Mouse (Mus musculus) gastrocnemius, adult 2 months (tissue): Measurements from ENCODE around the gene Myf5. TPM values are rescaled to one million over a fixed set of nuclear protein-coding genes. Genes with fewer than 3 reads are reported as not detected.
A peak's percentile ranks its signal among the peaks of the same experiment; 100 is the strongest.

Source experiments
- DNase-seq: peaks from one replicate; pipeline ENCODE4 v3.0.0; 2022
- H3K27ac ChIP-seq: fragments of 200-600 bp; 2 replicates; pipeline ENCODE4 v1.8.1; 2022; ENCODE audit warnings: mild to moderate bottlenecking
- H3K4me3 ChIP-seq: fragments of 200-600 bp; 2 replicates; pipeline ENCODE4 v1.8.1; 2022; ENCODE audit warnings: mild to moderate bottlenecking, moderate library complexity
- CTCF ChIP-seq: fragments of 200-600 bp; IDR thresholded peaks from 2 replicates; pipeline ENCODE4 v1.8.1; 2022; ENCODE audit warnings: antibody characterized with exemption, mild to moderate bottlenecking, moderate library complexity
- intact Hi-C: fragments of 180-260 bp; cut with DNase I; formaldehyde crosslinking; loops from one replicate; pipeline ENCODE4 v1.15.1; 2025
- long read RNA-seq, 2 experiments: library from polyadenylated mRNA; stranded (forward); transcript quantifications; one replicate each; pipeline ENCODE4 v2.0.0; 2021
- total RNA-seq, 2 experiments: library from RNA; stranded (reverse); gene quantifications; 2 replicates each; pipeline ENCODE4 v1.2.3; 2021

Myf5 gene
- total RNA-seq: 1 to 10 TPM; 1.9 to 2.3 TPM
- long read RNA-seq, experiment 1: 0 reads
- long read RNA-seq, experiment 2, partial matches to known transcripts: 0 of 2 reads
- long read RNA-seq, experiment 2, other reads (novel, unspliced or antisense): 0 of 2 reads

GRCm38 (mm10) chr10:107485870-107486269 is at the start of gene Myf5:
TSS of gene Myf5 (minus strand) at chr10:107486134.
- no peak for TF ChIP-seq CTCF
- peak within 1 kb of the TSS; percentile 71 for H3K4me3 ChIP-seq
- intact Hi-C loops: no loop called here

DNA sequence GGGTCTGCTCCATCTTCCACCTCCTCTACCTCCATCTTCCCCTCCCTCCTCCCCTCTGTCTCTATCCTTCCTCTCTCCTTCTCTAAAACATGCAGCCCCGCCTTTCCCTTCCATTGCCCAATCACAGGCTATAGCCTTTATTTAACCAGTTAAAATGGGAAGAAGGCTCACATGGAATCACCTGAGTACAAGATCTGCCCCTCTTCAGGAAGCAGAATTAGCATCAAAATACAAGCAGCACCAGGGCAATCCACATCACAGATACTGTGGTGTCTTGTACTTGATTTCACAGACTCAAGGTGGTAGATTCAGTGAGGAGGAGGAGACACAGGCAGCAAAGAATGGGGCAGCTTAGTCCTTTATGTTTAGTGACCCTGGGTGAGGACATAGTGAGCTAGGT is 42.8 kb upstream of the Myf5 start:
- Histone ChIP-seq H3K4me3 (no peak overlapping the region), H3K27ac (no peak overlapping the region)
- no peak for DNase-seq
- no peak for TF ChIP-seq CTCF
- intact Hi-C loops: no loop called here

More at GRCm38 (mm10) chr10:107485870-107486269, at the start of gene Myf5:
- H3K27ac ChIP-seq: peak within 1 kb of the TSS; percentile 79
- peak; percentile 38 for DNase-seq

GRCm38 (mm10) chr10:107519216-107519615 is 33.3 kb upstream of the Myf5 start:
- TF ChIP-seq CTCF: no peak
- H3K4me3 ChIP-seq: no peak overlapping the region
- intact Hi-C loops: loop anchor here (5.0 kb wide), 1 partner anchor 43 kb away; no protein-coding TSS in a partner anchor
- H3K27ac ChIP-seq: peak overlapping the region; percentile 43; the same call in 1 of the 2 replicates
- DNase-seq: no peak

DNA sequence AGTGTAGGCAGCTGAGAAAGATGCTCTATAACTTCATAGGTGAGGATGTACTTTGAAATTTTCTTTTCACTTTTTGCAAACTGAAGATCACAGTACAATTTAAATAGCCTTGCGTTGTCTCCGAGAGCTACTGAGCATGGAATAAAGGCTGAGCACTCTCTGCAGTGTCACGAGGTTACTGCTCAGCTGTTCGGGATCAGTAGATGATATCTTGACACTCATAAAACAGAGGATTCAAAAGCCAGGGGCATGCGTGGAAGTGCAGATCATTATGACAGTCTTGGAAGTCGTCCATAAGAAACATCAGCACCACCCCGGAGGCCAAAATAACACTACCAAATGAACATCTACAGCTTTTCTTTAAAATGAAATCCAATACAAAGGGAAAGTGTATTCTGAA is 30.7 kb upstream of the Myf5 start:
- Histone ChIP-seq H3K4me3 (0 out of 2 replicates have a peak overlapping the region, but pooled peaks have one; percentile 19), H3K27ac (peak overlapping the region; percentile 60)
- DNase-seq: no peak
- TF ChIP-seq CTCF: no peak
- intact Hi-C loops: loop anchor here (5.0 kb wide), 1 partner anchor 46 kb away; no protein-coding TSS in a partner anchor

DNA sequence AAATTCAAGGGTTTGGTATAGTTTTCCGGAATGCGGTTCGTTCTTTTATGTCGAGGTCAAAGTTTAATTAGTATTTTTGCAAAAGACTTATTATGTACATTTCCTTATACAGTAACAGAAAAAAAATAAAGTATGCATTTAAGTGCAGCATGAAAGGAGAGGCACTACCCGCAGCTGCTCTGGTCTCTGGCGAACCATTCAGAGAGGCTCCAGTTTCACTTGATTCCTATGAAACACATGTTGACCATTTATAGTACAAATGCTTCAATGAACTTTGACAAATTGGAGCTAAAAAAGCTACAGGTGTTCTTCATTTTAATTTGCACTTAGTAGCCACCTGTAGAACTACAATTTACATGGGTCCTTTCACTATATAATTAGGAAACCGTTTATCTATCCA is 28.8 kb upstream of the Myf5 start:
- intact Hi-C loops: loop anchor here (5.0 kb wide), 1 partner anchor 48 kb away; no protein-coding TSS in a partner anchor

DNA sequence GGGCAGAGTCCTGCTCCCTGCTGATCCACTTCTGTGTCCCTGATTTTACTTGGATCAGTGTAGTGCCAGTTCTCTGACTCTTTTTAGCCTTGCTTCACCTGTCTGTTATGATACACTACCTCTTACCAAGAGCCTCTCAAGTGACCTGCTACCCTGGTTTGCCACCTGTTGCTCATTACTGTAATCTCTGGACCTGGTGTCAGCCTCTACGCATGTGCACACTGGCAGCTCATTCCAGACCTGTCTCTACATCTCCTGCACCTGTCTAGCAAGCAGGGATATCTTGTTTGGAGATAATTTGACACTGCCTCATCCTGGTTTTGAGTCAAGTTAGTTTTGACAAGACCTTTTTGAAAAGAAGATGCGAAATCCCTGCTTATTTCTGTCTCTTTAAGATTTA is 20.5 kb upstream of the Myf5 start:
- DNase-seq: peak; percentile 50

More for the DNA sequence above, 28.8 kb upstream of the Myf5 start:
- DNase-seq: no peak
- TF ChIP-seq CTCF: no peak
- Histone ChIP-seq H3K4me3 (peak overlapping the region; percentile 32), H3K27ac (peak overlapping the region; percentile 62)

DNA sequence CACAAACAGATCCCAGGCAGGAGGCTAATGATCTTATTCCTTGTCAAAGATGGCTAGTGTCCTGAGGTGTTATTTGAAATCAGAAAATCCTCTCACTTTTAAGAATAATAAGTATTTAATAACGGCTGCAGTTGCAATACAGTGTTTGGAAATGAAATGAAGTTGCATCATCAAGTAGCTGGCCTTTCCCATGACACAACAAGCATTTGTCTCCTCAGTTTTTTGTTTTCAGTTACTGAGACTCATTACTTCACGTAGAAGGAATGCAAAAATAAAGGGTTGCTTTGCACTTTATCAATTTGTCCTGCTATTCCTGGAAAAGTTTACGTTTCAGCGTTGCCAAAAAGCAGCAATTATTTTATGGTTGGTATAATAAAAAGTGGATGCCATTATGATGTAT is 17.5 kb upstream of the Myf5 start:
- H3K27ac ChIP-seq: peak overlapping the region; percentile 90
- intact Hi-C loops: no loop called here
- TF ChIP-seq CTCF: no peak
- no peak for DNase-seq
- H3K4me3 ChIP-seq: no peak overlapping the region

More for the DNA sequence above, 20.5 kb upstream of the Myf5 start:
- H3K27ac ChIP-seq: peak overlapping the region; percentile 61; the same call in 1 of the 2 replicates
- intact Hi-C loops: no loop called here
- no peak for TF ChIP-seq CTCF
- no peak overlapping the region for H3K4me3 ChIP-seq

- intact Hi-C loops: no loop called here
- TF ChIP-seq CTCF: no peak
- Histone ChIP-seq H3K4me3 (no peak overlapping the region), H3K27ac (peak overlapping the region; percentile 90)
- DNase-seq: no peak
Measured at GRCm38 (mm10) chr10:107502193-107502592, 16.3 kb upstream of the Myf5 start.

DNA sequence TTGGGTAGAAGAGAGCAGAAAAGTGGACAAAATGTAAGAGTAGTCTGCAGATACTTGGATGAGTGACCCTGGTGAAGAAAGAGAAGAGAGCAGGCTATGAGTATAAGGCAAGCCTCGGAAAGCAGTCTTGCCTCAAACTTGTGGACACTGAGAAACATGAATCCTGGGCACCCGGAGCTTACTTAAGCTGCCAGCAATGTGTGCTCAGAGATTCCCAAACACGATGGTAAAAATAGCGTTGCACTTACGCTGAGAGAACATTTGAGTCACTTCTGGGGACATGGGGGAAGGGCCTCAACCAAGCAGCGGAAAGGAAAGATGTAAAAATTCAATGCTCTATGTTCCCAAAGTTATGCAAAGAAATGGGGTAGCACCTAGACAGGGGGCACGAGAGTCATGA is 13.7 kb upstream of the Myf5 start:
- no peak for TF ChIP-seq CTCF
- Histone ChIP-seq H3K4me3 (peak overlapping the region; percentile 68), H3K27ac (peak overlapping the region; percentile 90)
- intact Hi-C loops: no loop called here
- peak; percentile 70 for DNase-seq

- Histone ChIP-seq H3K4me3 (peak overlapping the region; percentile 81), H3K27ac (peak overlapping the region; percentile 95)
- intact Hi-C loops: no loop called here
- DNase-seq: no peak
- TF ChIP-seq CTCF: no peak
Measured at GRCm38 (mm10) chr10:107496402-107496801, 10.5 kb upstream of the Myf5 start.

- intact Hi-C loops: loop anchor here (5.0 kb wide), 1 partner anchor 73 kb away; no protein-coding TSS in a partner anchor
- DNase-seq: peak; percentile 48
- H3K27ac ChIP-seq: peak within 1 kb of the TSS; percentile 95
- peak within 1 kb of the TSS; percentile 81 for H3K4me3 ChIP-seq
- no peak for TF ChIP-seq CTCF
Measured at GRCm38 (mm10) chr10:107494568-107494967, 8.6 kb upstream of the Myf5 start, which contains the start of gene Myf6. TSS of gene Myf6 (minus strand) at chr10:107494737.

- intact Hi-C loops: loop anchor here (5.0 kb wide), 1 partner anchor 73 kb away; no protein-coding TSS in a partner anchor
- Histone ChIP-seq H3K4me3 (peak overlapping the region; percentile 81), H3K27ac (peak overlapping the region; percentile 95)
- TF ChIP-seq CTCF: no peak
- DNase-seq: peak; percentile 59
Measured at GRCm38 (mm10) chr10:107493580-107494474, 7.9 kb upstream of the Myf5 start.
